Mouse (Mus musculus) kidney, adult 2 months (tissue): ENCODE data around the gene Arpp21.

Source experiments
- CTCF ChIP-seq: fragments of 200-500 bp; conservative IDR thresholded peaks from 2 replicates; pipeline ENCODE4 v1.5.1; 2011; ENCODE audit warnings: low read depth, mild to moderate bottlenecking, control low read depth, low read length, moderate library complexity, mixed read lengths; ENCODE audit not compliant: insufficient read depth, insufficient read length
- POLR2A ChIP-seq: fragments of 200-500 bp; IDR thresholded peaks from one replicate; pipeline ENCODE4 v1.6.1; 2011; ENCODE audit warnings: low read depth, low read length, control low read depth

- TF ChIP-seq CTCF (no peak), POLR2A (no peak)
Observed at GRCm38 (mm10) chr9:112178438-112178837, 57.3 kb downstream of the Arpp21 start.
